In genomic region chr1:60735072-60735907, GRCm38 (mm10) we compare ENCODE assay signal across 8 mouse cellular contexts. TPM values are rescaled to one million over a fixed set of nuclear protein-coding genes. Genes with fewer than 3 reads are reported as not detected.
A peak's percentile ranks its signal among the peaks of the same experiment; 100 is the strongest.
DNase-seq lines count a peak whose midpoint lies in the region; ATAC-seq and TF ChIP-seq lines count a peak whose summit lies in the region.

No protein-coding gene starts in this region.

- H3K4me3 ChIP-seq in hindbrain, postnatal 0 days (ENCODE audit: low read length): no peak overlapping the region
- H3K4me3 ChIP-seq in hindbrain, embryonic 13.5 days: no peak overlapping the region
- H3K4me3 ChIP-seq in heart, embryonic 16.5 days (ENCODE audit: low read length): no peak overlapping the region
- no peak overlapping the region for H3K4me3 ChIP-seq in limb, embryonic 13.5 days
- H3K4me3 ChIP-seq in stomach, embryonic 15.5 days (replicated peaks): no peak overlapping the region

- TF ChIP-seq CTCF in hindbrain, postnatal 0 days (IDR thresholded peaks at IDR 0.05; ENCODE audit: low read depth): no peak

- ATAC-seq in hindbrain, postnatal 0 days: no peak
- ATAC-seq in hindbrain, embryonic 13.5 days (ENCODE audit: low FRiP score): no peak
- peak; percentile 79 for ATAC-seq in heart, embryonic 16.5 days (replicated peaks; ENCODE audit: extremely low read depth, insufficient read depth, low FRiP score)
- peak; percentile 91 for ATAC-seq in limb, embryonic 13.5 days (ENCODE audit: low FRiP score, low read depth)
- peak; percentile 83; the same call in 1 of the 2 replicates for ATAC-seq in stomach, embryonic 15.5 days (ENCODE audit: insufficient read depth, low FRiP score, low read depth)
- no peak for ATAC-seq in frontal cortex, adult (ENCODE audit: low TSS enrichment)
- ATAC-seq in CD4-positive, CD25-positive, alpha-beta regulatory T cell, adult 4 months: no peak

- H3K9me3 ChIP-seq in hindbrain, postnatal 0 days (ENCODE audit: low read length): no peaks in the 10 kb centered on the region
- H3K9me3 ChIP-seq in hindbrain, embryonic 13.5 days: no peaks in the 10 kb centered on the region
- H3K9me3 ChIP-seq in heart, embryonic 16.5 days (replicated peaks; ENCODE audit: control insufficient read depth, low read length): 0 out of 2 replicates have a peak, but pooled peaks cover 3% of the 10 kb centered on the region
- no peaks in the 10 kb centered on the region for H3K9me3 ChIP-seq in limb, embryonic 13.5 days
- no peaks in the 10 kb centered on the region for H3K9me3 ChIP-seq in stomach, embryonic 15.5 days

- no peaks in the 10 kb centered on the region for H3K4me1 ChIP-seq in hindbrain, postnatal 0 days (ENCODE audit: insufficient read depth, low read length)
- no peaks in the 10 kb centered on the region for H3K4me1 ChIP-seq in hindbrain, embryonic 13.5 days (replicated peaks)
- H3K4me1 ChIP-seq in heart, embryonic 16.5 days (ENCODE audit: control insufficient read depth, insufficient read depth, low read length): peaks cover 16% of the 10 kb centered on the region
- peaks cover 22% of the 10 kb centered on the region for H3K4me1 ChIP-seq in limb, embryonic 13.5 days
- peaks cover 4% of the 10 kb centered on the region; the same call in 1 of the 2 replicates for H3K4me1 ChIP-seq in stomach, embryonic 15.5 days

- no peak overlapping the region for H3K27ac ChIP-seq in hindbrain, postnatal 0 days
- H3K27ac ChIP-seq in hindbrain, embryonic 13.5 days: no peak overlapping the region
- peak overlapping the region; percentile 80 for H3K27ac ChIP-seq in heart, embryonic 16.5 days (ENCODE audit: low read length)
- H3K27ac ChIP-seq in limb, embryonic 13.5 days: peak overlapping the region; percentile 55
- H3K27ac ChIP-seq in stomach, embryonic 15.5 days: peak overlapping the region; percentile 74

- peak; percentile 15 for DNase-seq in hindbrain, postnatal 0 days (ENCODE audit: low spot score)
- no peak for DNase-seq in left cerebral cortex, postnatal 36 days (ENCODE audit: low spot score in 2 of 2)

- H3K36me3 ChIP-seq in hindbrain, postnatal 0 days (ENCODE audit: insufficient read depth, low read length): no peaks in the 10 kb centered on the region
- no peaks in the 10 kb centered on the region for H3K36me3 ChIP-seq in hindbrain, embryonic 13.5 days
- no peaks in the 10 kb centered on the region for H3K36me3 ChIP-seq in heart, embryonic 16.5 days (ENCODE audit: control insufficient read depth, insufficient read depth)
- H3K36me3 ChIP-seq in limb, embryonic 13.5 days: no peaks in the 10 kb centered on the region
- no peaks in the 10 kb centered on the region for H3K36me3 ChIP-seq in stomach, embryonic 15.5 days

- intact Hi-C loops in left cerebral cortex, postnatal 36 days (cut with DNase I): no loop called here

- no peak overlapping the region for H3K9ac ChIP-seq in hindbrain, postnatal 0 days (replicated peaks; ENCODE audit: low read length)
- H3K9ac ChIP-seq in hindbrain, embryonic 13.5 days: no peak overlapping the region
- no peak overlapping the region for H3K9ac ChIP-seq in heart, embryonic 16.5 days (ENCODE audit: low read length)
- H3K9ac ChIP-seq in limb, embryonic 13.5 days: no peak overlapping the region
- no peak overlapping the region for H3K9ac ChIP-seq in stomach, embryonic 15.5 days

- no peaks in the 10 kb centered on the region for H3K27me3 ChIP-seq in hindbrain, postnatal 0 days (ENCODE audit: insufficient read depth, low read length)
- no peaks in the 10 kb centered on the region for H3K27me3 ChIP-seq in hindbrain, embryonic 13.5 days
- H3K27me3 ChIP-seq in heart, embryonic 16.5 days (ENCODE audit: control insufficient read depth, insufficient read depth, low read length): no peaks in the 10 kb centered on the region
- no peaks in the 10 kb centered on the region for H3K27me3 ChIP-seq in limb, embryonic 13.5 days
- no peaks in the 10 kb centered on the region for H3K27me3 ChIP-seq in stomach, embryonic 15.5 days (replicated peaks)

- no peak overlapping the region for H3K4me2 ChIP-seq in hindbrain, postnatal 0 days (ENCODE audit: low read depth, low read length)
- no peak overlapping the region for H3K4me2 ChIP-seq in hindbrain, embryonic 13.5 days
- H3K4me2 ChIP-seq in heart, embryonic 16.5 days (ENCODE audit: low read depth, low read length): no peak overlapping the region
- H3K4me2 ChIP-seq in limb, embryonic 13.5 days (replicated peaks): peak overlapping the region; percentile 28
- H3K4me2 ChIP-seq in stomach, embryonic 15.5 days: no peak overlapping the region; the same call in 1 of the 2 replicates

- WGBS in hindbrain, postnatal 0 days: 58% methylated on average over 12 of the region's 12 CpGs
- 66% methylated on average over 12 of the region's 12 CpGs for WGBS in hindbrain, embryonic 13.5 days
- 42% methylated on average over 12 of the region's 12 CpGs for WGBS in heart, embryonic 16.5 days
- WGBS in limb, embryonic 13.5 days: 28% methylated on average over 12 of the region's 12 CpGs
- WGBS in stomach, embryonic 15.5 days: 36% methylated on average over 12 of the region's 12 CpGs

RNA-seq across cellular contexts. Expression of gene Cd28, which starts 18.7 kb away (rescaled TPM):
- total RNA-seq in hindbrain, postnatal 0 days (2014; rRNA removed): 0.14 and 0.16 TPM in 2 replicates
- polyA plus RNA-seq in hindbrain, postnatal 0 days (2015; fragmentation: Nextera tagmentation; extraction: Ambion mirVana): 0.10 and 0.15 TPM in 2 replicates
- polyA plus RNA-seq in hindbrain, embryonic 13.5 days (2015; fragmentation: Nextera tagmentation; extraction: Ambion mirVana): 0.10 and 0.19 TPM in 2 replicates
- polyA plus RNA-seq in heart, embryonic 16.5 days (2015; fragmentation: Nextera tagmentation; extraction: Ambion mirVana): 0.81 and 3.7 TPM in 2 replicates
- 0.23 and 0.29 TPM in 2 replicates for polyA plus RNA-seq in limb, embryonic 13.5 days (2015; fragmentation: Nextera tagmentation; extraction: Ambion mirVana)
- 0.18 and 0.27 TPM in 2 replicates for polyA plus RNA-seq in stomach, embryonic 15.5 days (2015; fragmentation: Nextera tagmentation; extraction: Ambion mirVana)
- under 1 TPM; 0.20 to 0.27 TPM for total RNA-seq in left cerebral cortex, postnatal 36 days (2021)
- polyA plus RNA-seq in CD4-positive, CD25-positive, alpha-beta regulatory T cell, adult 4 months (2017; shearing (Covaris generic)): 100 to 1,000 TPM; 276 to 286 TPM

Comparison
In these comparisons a context has a peak if more than half of its experiments do, and no peak if none do; other contexts are left out.
1. ATAC-seq: peak in heart, embryonic 16.5 days (single experiment), limb, embryonic 13.5 days (single experiment) and stomach, embryonic 15.5 days (single experiment); none in hindbrain, postnatal 0 days (single experiment), hindbrain, embryonic 13.5 days (single experiment), frontal cortex, adult (single experiment) and CD4-positive, CD25-positive, alpha-beta regulatory T cell, adult 4 months (single experiment).
2. H3K27ac ChIP-seq: peak in heart, embryonic 16.5 days (single experiment), limb, embryonic 13.5 days (single experiment) and stomach, embryonic 15.5 days (single experiment); none in hindbrain, postnatal 0 days (single experiment) and hindbrain, embryonic 13.5 days (single experiment).
3. RNA of gene Cd28, which starts 18.7 kb away (polyA plus RNA-seq): 276 to 286 TPM in CD4-positive, CD25-positive, alpha-beta regulatory T cell, adult 4 months; 0.81 to 3.7 TPM in heart, embryonic 16.5 days, 0.23 to 0.29 TPM in limb, embryonic 13.5 days, 0.18 to 0.27 TPM in stomach, embryonic 15.5 days, 0.10 to 0.19 TPM in hindbrain, embryonic 13.5 days and 0.10 to 0.15 TPM in hindbrain, postnatal 0 days; every median in the first group is over 10 times any median in the second.